ENCODE assay signal across 18 mouse cellular contexts in genomic region chr4:138648096-138648635, GRCm38 (mm10). TPM values are rescaled to one million over a fixed set of nuclear protein-coding genes. Genes with fewer than 3 reads are reported as not detected.
DNase-seq lines count a peak whose midpoint lies in the region; ATAC-seq lines count a peak whose summit lies in the region.
"Had no signal": no experiment of that assay in that cellular context is flagged by ENCODE, and none has a peak within 500 bp of the region (broad histone marks: within the 10 kb centered on the region; RNA-seq: fewer than 3 reads in every experiment).

No protein-coding gene starts in this region.

- no peaks in the 10 kb centered on the region for H3K9me3 ChIP-seq in neural tube, embryonic 11.5 days (ENCODE audit: control insufficient read depth, low read length)
- no peaks in the 10 kb centered on the region for H3K9me3 ChIP-seq in kidney, embryonic 14.5 days (ENCODE audit: control insufficient read depth, low read length)
- no peaks in the 10 kb centered on the region for H3K9me3 ChIP-seq in liver, embryonic 11.5 days (ENCODE audit: control insufficient read depth, low read length)
- H3K9me3 ChIP-seq: forebrain, embryonic 10.5 days; heart, embryonic 13.5 days; midbrain, embryonic 12.5 days; neural tube, embryonic 12.5 days had no signal

- intact Hi-C loops in gastrocnemius, postnatal 36 days (cut with DNase I) = no loop called here

- H3K9ac ChIP-seq in neural tube, embryonic 11.5 days (ENCODE audit: low read length) = no peak overlapping the region
- H3K9ac ChIP-seq in kidney, embryonic 14.5 days (ENCODE audit: low read depth, low read length) = no peak overlapping the region
- H3K9ac ChIP-seq in liver, embryonic 11.5 days (ENCODE audit: low read depth, low read length) = no peak overlapping the region
- H3K9ac ChIP-seq: heart, embryonic 13.5 days; liver, embryonic 14.5 days; midbrain, embryonic 12.5 days; neural tube, embryonic 12.5 days had no signal

- no peak overlapping the region for H3K4me3 ChIP-seq in neural tube, embryonic 11.5 days (ENCODE audit: low read depth, low read length)
- H3K4me3 ChIP-seq in kidney, embryonic 14.5 days (ENCODE audit: low read length) = no peak overlapping the region
- H3K4me3 ChIP-seq in liver, embryonic 11.5 days (ENCODE audit: low read depth, low read length) = no peak overlapping the region
- H3K4me3 ChIP-seq: forebrain, embryonic 10.5 days; heart, embryonic 13.5 days; midbrain, embryonic 12.5 days; neural tube, embryonic 12.5 days had no signal

- H3K4me2 ChIP-seq in neural tube, embryonic 11.5 days (ENCODE audit: low read depth) = no peak overlapping the region
- no peak overlapping the region for H3K4me2 ChIP-seq in kidney, embryonic 14.5 days (replicated peaks; ENCODE audit: low read depth, low read length)
- no peak overlapping the region for H3K4me2 ChIP-seq in liver, embryonic 11.5 days
- H3K4me2 ChIP-seq: heart, embryonic 13.5 days; midbrain, embryonic 12.5 days; neural tube, embryonic 12.5 days had no signal

- DNase-seq in neural tube, embryonic 11.5 days (ENCODE audit: low spot score) = peak; percentile 31
- no peak for DNase-seq in neural tube, embryonic 10.5 days (ENCODE audit: extremely low spot score, low spot score)
- DNase-seq in embryo, embryonic 10 days (ENCODE audit: low spot score) = peak; percentile 49
- no peak for DNase-seq in gastrocnemius, postnatal 36 days
- DNase-seq in liver, embryonic 11.5 days (ENCODE audit: low spot score) = no peak
- DNase-seq in thymus, postnatal 36 days = no peak
- DNase-seq: cerebellum, postnatal 14 days; heart, postnatal 4 days; lung, postnatal 14 days; right cerebral cortex, postnatal 14 days; thymus, adult 18-20 months had no signal

- H3K27ac ChIP-seq in neural tube, embryonic 11.5 days (ENCODE audit: low read depth, low read length) = no peak overlapping the region
- no peak overlapping the region for H3K27ac ChIP-seq in kidney, embryonic 14.5 days (ENCODE audit: low read depth, low read length)
- H3K27ac ChIP-seq in liver, embryonic 11.5 days (ENCODE audit: low read depth, low read length) = no peak overlapping the region
- H3K27ac ChIP-seq: forebrain, embryonic 10.5 days; heart, embryonic 13.5 days; liver, embryonic 14.5 days; midbrain, embryonic 12.5 days; neural tube, embryonic 12.5 days had no signal

- no peaks in the 10 kb centered on the region for H3K27me3 ChIP-seq in neural tube, embryonic 11.5 days (ENCODE audit: control insufficient read depth, insufficient read depth, low read length)
- no peaks in the 10 kb centered on the region for H3K27me3 ChIP-seq in kidney, embryonic 14.5 days (ENCODE audit: control insufficient read depth, insufficient read depth, low read length)
- H3K27me3 ChIP-seq in liver, embryonic 11.5 days (replicated peaks; ENCODE audit: control insufficient read depth, insufficient read depth, low read length) = no peaks in the 10 kb centered on the region
- H3K27me3 ChIP-seq: heart, embryonic 13.5 days; midbrain, embryonic 12.5 days; neural tube, embryonic 12.5 days had no signal

- H3K4me1 ChIP-seq in neural tube, embryonic 11.5 days (ENCODE audit: control insufficient read depth, insufficient read depth, low read length) = 0 out of 2 replicates have a peak, but pooled peaks cover 2% of the 10 kb centered on the region
- no peaks in the 10 kb centered on the region for H3K4me1 ChIP-seq in kidney, embryonic 14.5 days (ENCODE audit: control insufficient read depth, insufficient read depth, low read length)
- no peaks in the 10 kb centered on the region for H3K4me1 ChIP-seq in liver, embryonic 11.5 days (replicated peaks; ENCODE audit: control insufficient read depth, insufficient read depth, low read length)
- H3K4me1 ChIP-seq: heart, embryonic 13.5 days had no signal

- WGBS in neural tube, embryonic 11.5 days = 52% methylated on average over 3 of the region's 3 CpGs
- 35% methylated on average over 3 of the region's 3 CpGs for WGBS in kidney, embryonic 14.5 days
- 69% methylated on average over 3 of the region's 3 CpGs for WGBS in liver, embryonic 11.5 days

- no peak for ATAC-seq in neural tube, embryonic 11.5 days (ENCODE audit: insufficient read depth, low FRiP score, low TSS enrichment)
- ATAC-seq in kidney, embryonic 14.5 days (ENCODE audit: low FRiP score, low TSS enrichment) = peak; percentile 81
- no peak for ATAC-seq in liver, embryonic 11.5 days (replicated peaks; ENCODE audit: low FRiP score)

- H3K36me3 ChIP-seq in neural tube, embryonic 11.5 days (ENCODE audit: control insufficient read depth, insufficient read depth, low read length) = no peaks in the 10 kb centered on the region
- H3K36me3 ChIP-seq in kidney, embryonic 14.5 days (ENCODE audit: control insufficient read depth, insufficient read depth, low read length) = no peaks in the 10 kb centered on the region
- H3K36me3 ChIP-seq in liver, embryonic 11.5 days (ENCODE audit: control insufficient read depth, insufficient read depth, low read length) = no peaks in the 10 kb centered on the region
- H3K36me3 ChIP-seq: forebrain, embryonic 10.5 days; heart, embryonic 13.5 days; midbrain, embryonic 12.5 days; neural tube, embryonic 12.5 days had no signal

RNA-seq across cellular contexts. Expression of gene Vwa5b1, which starts 12.5 kb away (rescaled TPM):
- 0.23 and 0.48 TPM in 2 replicates for polyA plus RNA-seq in neural tube, embryonic 11.5 days (2014; fragmentation: Nextera tagmentation; extraction: Ambion mirVana)
- 0.11 and 0.13 TPM in 2 replicates for polyA plus RNA-seq in kidney, embryonic 14.5 days (2014; fragmentation: Nextera tagmentation; extraction: Ambion mirVana)
- total RNA-seq in gastrocnemius, postnatal 36 days (2021) = not detected
- polyA plus RNA-seq in liver, embryonic 11.5 days (2014; fragmentation: Nextera tagmentation; extraction: Ambion mirVana) = not detected in 2 replicates
- total RNA-seq: gastrocnemius, postnatal 4 days; heart, postnatal 4 days had no signal
- polyA plus RNA-seq: heart, embryonic 13.5 days; liver, embryonic 14.5 days had no signal

Comparison
In these comparisons a context has a peak if more than half of its experiments do, and no peak if none do; other contexts are left out.
1. DNase-seq: peak in neural tube, embryonic 11.5 days (single experiment) and embryo, embryonic 10 days (single experiment); none in neural tube, embryonic 10.5 days (single experiment), gastrocnemius, postnatal 36 days (0 of 2), liver, embryonic 11.5 days (single experiment) and thymus, postnatal 36 days (0 of 2).